Mouse (Mus musculus): ENCODE measurements at regions not wholly inside any gene's neighbourhood (a gene's known extent, or its start where the extent isn't known, plus 50 kb on each side); places are given as distances from the start of the nearest gene placed in this dataset.

- no peak for TF ChIP-seq CTCF (IDR thresholded peaks at IDR 0.05; ENCODE audit: low read depth)
- ATAC-seq, result no peak
- no peak overlapping the region for H3K4me2 ChIP-seq (ENCODE audit: low read depth)
- no peak overlapping the region for H3K4me3 ChIP-seq (ENCODE audit: low read depth, low read length)
- WGBS, result 74% methylated on average over 4 of the region's 4 CpGs
- H3K36me3 ChIP-seq (ENCODE audit: insufficient read depth), result no peaks in the 10 kb centered on the region
- H3K4me1 ChIP-seq (ENCODE audit: insufficient read depth), result no peaks in the 10 kb centered on the region
- DNase-seq, result no peak
- H3K27ac ChIP-seq (ENCODE audit: low read depth, low read length), result no peak overlapping the region
- no peaks in the 10 kb centered on the region for H3K27me3 ChIP-seq (ENCODE audit: insufficient read depth, low read length)
- H3K9ac ChIP-seq, result no peak overlapping the region
- no peaks in the 10 kb centered on the region for H3K9me3 ChIP-seq (ENCODE audit: low read length)
Observed at GRCm38 (mm10) chr12:13728986-13729385, 422.9 kb downstream of the Fam84a start.

- Histone ChIP-seq H3K4me1 (ENCODE audit: insufficient read depth) (no peaks in the 10 kb centered on the region), H3K4me3 (ENCODE audit: low read depth, low read length) (no peak overlapping the region), H3K27ac (ENCODE audit: low read depth, low read length) (no peak overlapping the region), H3K9me3 (ENCODE audit: low read length) (no peaks in the 10 kb centered on the region), H3K36me3 (ENCODE audit: insufficient read depth) (no peaks in the 10 kb centered on the region), H3K4me2 (ENCODE audit: low read depth) (no peak overlapping the region), H3K9ac (no peak overlapping the region), H3K27me3 (ENCODE audit: insufficient read depth, low read length) (no peaks in the 10 kb centered on the region)
- TF ChIP-seq CTCF (IDR thresholded peaks at IDR 0.05; ENCODE audit: low read depth), result no peak
- WGBS, result 87% methylated on average over 2 of the region's 2 CpGs
- DNase-seq, result no peak
- ATAC-seq, result no peak
Observed at GRCm38 (mm10) chr12:13724511-13724910, 427.3 kb downstream of the Fam84a start.

- Histone ChIP-seq H3K27ac (ENCODE audit: low read depth, low read length) (no peak overlapping the region), H3K4me2 (ENCODE audit: low read depth) (no peak overlapping the region), H3K4me3 (ENCODE audit: low read depth, low read length) (no peak overlapping the region), H3K9ac (no peak overlapping the region), H3K4me1 (ENCODE audit: insufficient read depth) (no peaks in the 10 kb centered on the region), H3K36me3 (ENCODE audit: insufficient read depth) (no peaks in the 10 kb centered on the region), H3K9me3 (ENCODE audit: low read length) (no peaks in the 10 kb centered on the region), H3K27me3 (ENCODE audit: insufficient read depth, low read length) (no peaks in the 10 kb centered on the region)
- TF ChIP-seq CTCF (IDR thresholded peaks at IDR 0.05; ENCODE audit: low read depth), result no peak
- 74% methylated on average over 3 of the region's 3 CpGs for WGBS
- ATAC-seq (no peak), DNase-seq (no peak)
Observed at GRCm38 (mm10) chr12:13709806-13710205, 440.9 kb downstream of the Nbas start.

GRCm38 (mm10) chr12:13707747-13708146 lies 438.8 kb downstream of the Nbas start:
- WGBS, result 80% methylated on average over 5 of the region's 5 CpGs
- H3K4me1 ChIP-seq (ENCODE audit: insufficient read depth), result no peaks in the 10 kb centered on the region
- no peaks in the 10 kb centered on the region for H3K27me3 ChIP-seq (ENCODE audit: insufficient read depth, low read length)
- no peaks in the 10 kb centered on the region for H3K36me3 ChIP-seq (ENCODE audit: insufficient read depth)
- H3K4me3 ChIP-seq (ENCODE audit: low read depth, low read length), result no peak overlapping the region
- H3K4me2 ChIP-seq (ENCODE audit: low read depth), result no peak overlapping the region
- DNase-seq (no peak), ATAC-seq (no peak)
- H3K9me3 ChIP-seq (ENCODE audit: low read length), result no peaks in the 10 kb centered on the region
- no peak overlapping the region for H3K27ac ChIP-seq (ENCODE audit: low read depth, low read length)
- no peak overlapping the region for H3K9ac ChIP-seq
- peak; percentile 27 for TF ChIP-seq CTCF (IDR thresholded peaks at IDR 0.05; ENCODE audit: low read depth)

GRCm38 (mm10) chr12:13706510-13706909 lies 437.6 kb downstream of the Nbas start:
- no peak overlapping the region for H3K27ac ChIP-seq (ENCODE audit: low read depth, low read length)
- H3K4me1 ChIP-seq (ENCODE audit: insufficient read depth), result no peaks in the 10 kb centered on the region
- H3K9ac ChIP-seq, result no peak overlapping the region
- ATAC-seq (peak; percentile 56), DNase-seq (no peak)
- no peak for TF ChIP-seq CTCF (IDR thresholded peaks at IDR 0.05; ENCODE audit: low read depth)
- WGBS, result 17% methylated on average over 4 of the region's 4 CpGs
- no peak overlapping the region for H3K4me2 ChIP-seq (ENCODE audit: low read depth)
- H3K36me3 ChIP-seq (ENCODE audit: insufficient read depth), result no peaks in the 10 kb centered on the region
- no peak overlapping the region for H3K4me3 ChIP-seq (ENCODE audit: low read depth, low read length)
- H3K9me3 ChIP-seq (ENCODE audit: low read length), result no peaks in the 10 kb centered on the region
- no peaks in the 10 kb centered on the region for H3K27me3 ChIP-seq (ENCODE audit: insufficient read depth, low read length)

GRCm38 (mm10) chr12:13703604-13704003 lies 434.7 kb downstream of the Nbas start:
- Histone ChIP-seq H3K4me3 (ENCODE audit: low read depth, low read length) (no peak overlapping the region), H3K36me3 (ENCODE audit: insufficient read depth) (no peaks in the 10 kb centered on the region), H3K9me3 (ENCODE audit: low read length) (no peaks in the 10 kb centered on the region), H3K27me3 (ENCODE audit: insufficient read depth, low read length) (no peaks in the 10 kb centered on the region), H3K9ac (no peak overlapping the region), H3K27ac (ENCODE audit: low read depth, low read length) (no peak overlapping the region), H3K4me1 (ENCODE audit: insufficient read depth) (no peaks in the 10 kb centered on the region), H3K4me2 (ENCODE audit: low read depth) (no peak overlapping the region)
- 61% methylated on average over 3 of the region's 3 CpGs for WGBS
- ATAC-seq (no peak), DNase-seq (peak; percentile 25)
- TF ChIP-seq CTCF (IDR thresholded peaks at IDR 0.05; ENCODE audit: low read depth), result no peak

GRCm38 (mm10) chr12:13699858-13700257 lies 430.9 kb downstream of the Nbas start:
- ATAC-seq, result no peak

GRCm38 (mm10) chr12:13698834-13699233 lies 429.9 kb downstream of the Nbas start:
- Histone ChIP-seq H3K4me3 (ENCODE audit: low read depth, low read length) (no peak overlapping the region), H3K4me1 (ENCODE audit: insufficient read depth) (no peaks in the 10 kb centered on the region), H3K9ac (no peak overlapping the region), H3K27ac (ENCODE audit: low read depth, low read length) (no peak overlapping the region), H3K36me3 (ENCODE audit: insufficient read depth) (no peaks in the 10 kb centered on the region), H3K4me2 (ENCODE audit: low read depth) (no peak overlapping the region), H3K27me3 (ENCODE audit: insufficient read depth, low read length) (no peaks in the 10 kb centered on the region), H3K9me3 (ENCODE audit: low read length) (no peaks in the 10 kb centered on the region)
- DNase-seq (no peak), ATAC-seq (no peak)
- no peak for TF ChIP-seq CTCF (IDR thresholded peaks at IDR 0.05; ENCODE audit: low read depth)
- WGBS, result 73% methylated on average over 4 of the region's 4 CpGs

More at GRCm38 (mm10) chr12:13699858-13700257, 430.9 kb downstream of the Nbas start:
- Histone ChIP-seq H3K9me3 (ENCODE audit: low read length) (no peaks in the 10 kb centered on the region), H3K9ac (no peak overlapping the region), H3K27me3 (ENCODE audit: insufficient read depth, low read length) (no peaks in the 10 kb centered on the region), H3K4me1 (ENCODE audit: insufficient read depth) (no peaks in the 10 kb centered on the region), H3K4me3 (ENCODE audit: low read depth, low read length) (no peak overlapping the region), H3K27ac (ENCODE audit: low read depth, low read length) (no peak overlapping the region), H3K36me3 (ENCODE audit: insufficient read depth) (no peaks in the 10 kb centered on the region), H3K4me2 (ENCODE audit: low read depth) (no peak overlapping the region)
- no peak for TF ChIP-seq CTCF (IDR thresholded peaks at IDR 0.05; ENCODE audit: low read depth)
- no peak for DNase-seq
- WGBS, result 58% methylated on average over 2 of the region's 2 CpGs

Data from forebrain, postnatal 0 days (tissue).